Comparison of ENCODE assay signal across 10 mouse cellular contexts in genomic region chr7:80184968-80185367, GRCm38 (mm10). TPM values are rescaled to one million over a fixed set of nuclear protein-coding genes. Genes with fewer than 3 reads are reported as not detected.
A peak's percentile ranks its signal among the peaks of the same experiment; 100 is the strongest.
DNase-seq lines count a peak whose midpoint lies in the region; ATAC-seq and TF ChIP-seq lines count a peak whose summit lies in the region.
"Had no signal": no experiment of that assay in that cellular context is flagged by ENCODE, and none has a peak within 500 bp of the region (broad histone marks: within the 10 kb centered on the region; RNA-seq: fewer than 3 reads in every experiment).

No protein-coding gene starts in this region.

- DNase-seq in adrenal gland, postnatal 14 days: peak; percentile 40
- no peak for DNase-seq in adrenal gland, postnatal 10 days
- DNase-seq in kidney, adult 9 months: peak; percentile 59
- no peak for DNase-seq in kidney, postnatal 10 days
- no peak for DNase-seq in liver, embryonic 14.5 days (ENCODE audit: low read depth in 3 of 3, low spot score in 3 of 3)
- no peak for DNase-seq in layer of hippocampus, adult 8-10 months (ENCODE audit: low spot score in 2 of 2)
- DNase-seq in thymus, postnatal 25 days: no peak
- DNase-seq: cerebellum, adult 18-20 months had no signal

- peak overlapping the region; percentile 54 for H3K27ac ChIP-seq in bone marrow, adult 2 months (ENCODE audit: control insufficient read depth, insufficient read depth, low read depth, low read length, poor library complexity)
- H3K27ac ChIP-seq in liver, embryonic 14.5 days: peak overlapping the region; percentile 68
- H3K27ac ChIP-seq: lung, embryonic 15.5 days had no signal

- H3K4me2 ChIP-seq in liver, embryonic 14.5 days (ENCODE audit: low read depth): peak overlapping the region; percentile 71; the same call in 1 of the 2 replicates
- H3K4me2 ChIP-seq: lung, embryonic 15.5 days had no signal

- H3K4me1 ChIP-seq in bone marrow, adult 2 months (ENCODE audit: control insufficient read depth, insufficient read depth, low read length): peaks cover 8% of the 10 kb centered on the region
- H3K4me1 ChIP-seq in liver, embryonic 14.5 days (replicated peaks; ENCODE audit: control insufficient read depth in 2 of 2, insufficient read depth in 2 of 2, low read length in 1 of 2): peaks cover 34 to 45% of the 10 kb centered on the region in 2 experiments

- WGBS in bone marrow, adult 2 months: 22% methylated on average over 6 of the region's 6 CpGs
- 41% methylated on average over 6 of the region's 6 CpGs for WGBS in liver, embryonic 14.5 days (ENCODE audit: insufficient replicate concordance)

- no peak for TF ChIP-seq POLR2A in bone marrow, adult 2 months (IDR thresholded peaks at IDR 0.05; ENCODE audit: borderline replicate concordance, control insufficient read depth, low read depth, low read length)

- peak overlapping the region; percentile 65 for H3K9ac ChIP-seq in liver, embryonic 14.5 days (replicated peaks)
- H3K9ac ChIP-seq: lung, embryonic 15.5 days had no signal

- H3K27me3 ChIP-seq in liver, embryonic 14.5 days (ENCODE audit: control insufficient read depth, insufficient read depth, low read length): no peaks in the 10 kb centered on the region
- H3K27me3 ChIP-seq: lung, embryonic 15.5 days had no signal

- TF ChIP-seq EP300 in liver, embryonic 14.5 days (IDR thresholded peaks at IDR 0.05; ENCODE audit: low read depth): no peak

- H3K36me3 ChIP-seq in liver, embryonic 14.5 days (replicated peaks; ENCODE audit: control insufficient read depth, insufficient read depth, low read depth): no peaks in the 10 kb centered on the region
- H3K36me3 ChIP-seq: lung, embryonic 15.5 days had no signal

- ATAC-seq in liver, embryonic 14.5 days (ENCODE audit: insufficient read depth): no peak

- H3K4me3 ChIP-seq in bone marrow, adult 2 months (replicated peaks; ENCODE audit: control insufficient read depth, low read depth, low read length): no peak overlapping the region
- no peak overlapping the region for H3K4me3 ChIP-seq in liver, embryonic 14.5 days (ENCODE audit: insufficient read depth in 1 of 2, low read depth in 2 of 2, low read length in 2 of 2)
- H3K4me3 ChIP-seq: lung, embryonic 15.5 days had no signal

- no peaks in the 10 kb centered on the region for H3K9me3 ChIP-seq in liver, embryonic 14.5 days (ENCODE audit: control insufficient read depth, low read length)
- H3K9me3 ChIP-seq: lung, embryonic 15.5 days had no signal

- no peak for TF ChIP-seq CTCF in bone marrow, adult 2 months (IDR thresholded peaks at IDR 0.05; ENCODE audit: control insufficient read depth, insufficient read depth, low read length)
- TF ChIP-seq CTCF in liver, embryonic 14.5 days (IDR thresholded peaks at IDR 0.05; ENCODE audit: low read depth): no peak

RNA-seq across cellular contexts. Expression of gene Sema4b, which starts 1.7 kb away (rescaled TPM):
- total RNA-seq in adrenal gland, postnatal 14 days (2021): 46.9 and 57.0 TPM in 2 replicates
- total RNA-seq in adrenal gland, postnatal 10 days (2021): 10 to 100 TPM; 39.0 to 44.3 TPM
- 33.7 and 51.6 TPM in 2 replicates for polyA plus RNA-seq in bone marrow, adult 2 months (2011; ENCODE audit: insufficient read depth, insufficient read length, low replicate concordance, missing spikeins)
- 6.1 and 6.4 TPM in 2 replicates for polyA plus RNA-seq in liver, embryonic 14.5 days (2012; rRNA removed)
- polyA plus RNA-seq in liver, embryonic 14.5 days (2014; fragmentation: Nextera tagmentation; extraction: Ambion mirVana): 8.5 and 9.9 TPM in 2 replicates
- 10 to 100 TPM; 22.0 to 27.7 (median 25.9) TPM for total RNA-seq in layer of hippocampus, adult 8-10 months (2022)

RNA-seq across cellular contexts. Expression of gene Cib1, which starts 47.6 kb away (rescaled TPM):
- 52.9 and 59.6 TPM in 2 replicates for total RNA-seq in adrenal gland, postnatal 14 days (2021)
- 10 to 100 TPM; 50.6 to 54.9 TPM for total RNA-seq in adrenal gland, postnatal 10 days (2021)
- polyA plus RNA-seq in bone marrow, adult 2 months (2011; ENCODE audit: insufficient read depth, insufficient read length, low replicate concordance, missing spikeins): 81.7 and 82.5 TPM in 2 replicates
- polyA plus RNA-seq in liver, embryonic 14.5 days (2012; rRNA removed): 43.1 and 45.9 TPM in 2 replicates
- 90.6 and 94.2 TPM in 2 replicates for polyA plus RNA-seq in liver, embryonic 14.5 days (2014; fragmentation: Nextera tagmentation; extraction: Ambion mirVana)
- 10 to 100 TPM; 20.3 to 31.5 (median 25.9) TPM for total RNA-seq in layer of hippocampus, adult 8-10 months (2022)

RNA-seq across cellular contexts. Expression of gene Gdpgp1, which starts 47.7 kb away (rescaled TPM):
- total RNA-seq in adrenal gland, postnatal 14 days (2021): 2.7 and 3.9 TPM in 2 replicates
- total RNA-seq in adrenal gland, postnatal 10 days (2021): 1 to 10 TPM; 3.0 to 3.9 TPM
- 1.1 and 1.8 TPM in 2 replicates for polyA plus RNA-seq in bone marrow, adult 2 months (2011; ENCODE audit: insufficient read depth, insufficient read length, low replicate concordance, missing spikeins)
- 1.3 TPM in 2 replicates for polyA plus RNA-seq in liver, embryonic 14.5 days (2012; rRNA removed)
- 1.1 and 1.2 TPM in 2 replicates for polyA plus RNA-seq in liver, embryonic 14.5 days (2014; fragmentation: Nextera tagmentation; extraction: Ambion mirVana)
- 1 to 10 TPM; 6.2 to 7.5 (median 7.0) TPM for total RNA-seq in layer of hippocampus, adult 8-10 months (2022)

Comparison
In these comparisons a context has a peak if more than half of its experiments do, and no peak if none do; other contexts are left out.
1. DNase-seq: peak in adrenal gland, postnatal 14 days (single experiment) and kidney, adult 9 months (single experiment); none in adrenal gland, postnatal 10 days (single experiment), kidney, postnatal 10 days (single experiment), liver, embryonic 14.5 days (0 of 3), layer of hippocampus, adult 8-10 months (0 of 2) and thymus, postnatal 25 days (single experiment).